Comparison of ENCODE assay signal across 20 mouse cellular contexts in the genomic region with DNA sequence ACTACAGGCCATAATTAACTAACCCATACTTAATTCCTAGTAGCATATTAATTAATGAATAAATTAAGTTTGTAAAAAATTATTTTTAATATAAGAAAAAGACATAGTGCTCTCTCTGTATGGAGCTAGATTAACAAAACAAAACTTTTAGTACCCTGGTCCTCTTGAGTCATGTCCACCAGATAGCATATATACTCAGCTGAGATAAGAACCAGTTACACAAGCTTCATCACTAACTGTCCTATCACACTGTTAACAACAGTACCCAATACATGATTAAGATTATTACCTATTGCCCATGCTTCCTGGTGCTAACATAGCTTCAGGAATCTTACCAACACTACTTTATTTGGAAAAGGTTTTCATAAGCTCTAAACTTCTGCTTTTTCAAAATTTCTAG.
"Had no signal": no experiment of that assay in that cellular context is flagged by ENCODE, and none has a peak within 500 bp of the region (broad histone marks: within the 10 kb centered on the region; RNA-seq: fewer than 3 reads in every experiment).

No protein-coding gene starts in this region.

- H3K4me3 ChIP-seq: lung, embryonic 15.5 days; megakaryocyte, embryonic 14.5 days; midbrain, embryonic 10.5 days; midbrain, embryonic 12.5 days; myocyte; neural tube, embryonic 13.5 days; neural tube, embryonic 15.5 days; stomach, embryonic 15.5 days had no signal

- H3K4me2 ChIP-seq: lung, embryonic 15.5 days; midbrain, embryonic 12.5 days; neural tube, embryonic 13.5 days; neural tube, embryonic 15.5 days; stomach, embryonic 15.5 days had no signal

- DNase-seq: lung, adult 2 months; lung, postnatal 14 days; lung, postnatal 36 days; midbrain, embryonic 14.5 days; right cerebral cortex, postnatal 14 days; thymus, adult 2 months; thymus, postnatal 25 days; thymus, postnatal 4 days had no signal

- H3K36me3 ChIP-seq: lung, embryonic 15.5 days; midbrain, embryonic 10.5 days; midbrain, embryonic 12.5 days; neural tube, embryonic 13.5 days; neural tube, embryonic 15.5 days; stomach, embryonic 15.5 days had no signal

- H3K27me3 ChIP-seq: lung, embryonic 15.5 days; megakaryocyte, embryonic 14.5 days; midbrain, embryonic 12.5 days; neural tube, embryonic 13.5 days; neural tube, embryonic 15.5 days; stomach, embryonic 15.5 days had no signal

- H3K4me1 ChIP-seq: lung, embryonic 15.5 days; midbrain, embryonic 10.5 days; midbrain, embryonic 12.5 days; neural tube, embryonic 13.5 days; neural tube, embryonic 15.5 days; stomach, embryonic 15.5 days had no signal

- H3K9me3 ChIP-seq: lung, embryonic 15.5 days; megakaryocyte, embryonic 14.5 days; midbrain, embryonic 10.5 days; midbrain, embryonic 12.5 days; neural tube, embryonic 13.5 days; neural tube, embryonic 15.5 days; stomach, embryonic 15.5 days had no signal

- ATAC-seq: lung, postnatal 0 days; midbrain, embryonic 16.5 days had no signal

- H3K9ac ChIP-seq: lung, embryonic 15.5 days; midbrain, embryonic 12.5 days; neural tube, embryonic 13.5 days; neural tube, embryonic 15.5 days; stomach, embryonic 15.5 days had no signal

- H3K27ac ChIP-seq: lung, embryonic 15.5 days; macrophage; midbrain, embryonic 10.5 days; midbrain, embryonic 12.5 days; neural tube, embryonic 13.5 days; neural tube, embryonic 15.5 days; stomach, embryonic 15.5 days; stomach, postnatal 0 days had no signal
